Mouse (Mus musculus) left cerebral cortex, postnatal 25 days (tissue): ENCODE measurements at regions not wholly inside any gene's neighbourhood (a gene's known extent, or its start where the extent isn't known, plus 50 kb on each side); places are given as distances from the start of the nearest gene placed in this dataset.

ENCODE experiments used
- DNase-seq, 2 experiments: peaks; one replicate each; pipeline ENCODE4 v3.0.0; 2022; ENCODE audit warnings: low spot score in 2 of 2, mixed read lengths in 1 of 2
- intact Hi-C: fragments of 180-260 bp; cut with DNase I; formaldehyde crosslinking; loops from one replicate; pipeline ENCODE4 v1.15.1; 2025

- intact Hi-C loops: no loop called here
- no peak for DNase-seq
These were observed 51.0 kb upstream of the Foxn3 start for GRCm38 (mm10) chr12:99614420-99614819.
